Mouse (Mus musculus): ENCODE measurements at regions not wholly inside any gene's neighbourhood (a gene's known extent, or its start where the extent isn't known, plus 50 kb on each side); places are given as distances from the start of the nearest gene placed in this dataset.

GRCm38 (mm10) chr2:116979561-116980391, 101.3 kb downstream of the Tmco5 start:
- DNase-seq (ENCODE audit: low spot score in 2 of 2), result peak; percentile 24 to 65

DNA sequence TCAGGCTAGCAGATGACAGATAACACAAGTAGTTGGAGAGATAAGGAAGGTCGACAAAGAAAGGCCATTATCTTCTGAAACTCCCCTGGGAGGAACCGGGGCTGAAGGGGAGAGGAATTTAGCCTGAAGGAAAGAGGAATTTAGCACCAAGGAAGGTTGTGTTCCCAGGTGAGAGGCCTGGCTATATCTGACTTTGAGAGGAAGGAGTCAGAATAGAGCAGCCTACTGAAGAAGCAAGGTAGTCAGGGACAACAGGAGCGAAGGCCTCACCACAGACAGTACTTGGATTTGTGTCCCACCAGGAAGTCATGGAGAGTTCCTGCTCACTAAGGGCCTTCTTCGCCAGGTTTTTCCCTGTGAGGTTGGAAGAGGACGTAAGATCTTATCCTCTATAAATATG, 102.2 kb downstream of the Tmco5 start:
- no peak for DNase-seq (ENCODE audit: low spot score in 2 of 2)

DNA sequence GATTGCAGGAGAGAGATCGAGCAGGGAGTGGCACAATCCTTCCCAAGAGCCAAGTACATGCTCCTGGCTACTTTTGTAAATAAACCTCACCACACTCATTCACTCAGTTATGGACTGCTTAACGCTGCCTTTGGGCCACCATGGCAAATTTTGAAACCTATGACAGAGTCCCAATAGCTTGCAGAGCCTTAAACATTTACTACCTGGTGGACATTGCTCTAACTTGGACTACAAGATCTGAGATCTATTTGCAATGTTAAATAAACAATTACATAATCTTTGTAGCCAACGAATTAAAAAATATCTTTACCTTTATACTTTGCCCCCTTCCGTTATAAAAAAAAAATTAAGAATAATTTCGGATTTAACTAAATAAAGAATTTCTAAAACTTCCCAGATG, 104.9 kb downstream of the Tmco5 start:
- no peak for DNase-seq (ENCODE audit: low spot score in 2 of 2)

DNA sequence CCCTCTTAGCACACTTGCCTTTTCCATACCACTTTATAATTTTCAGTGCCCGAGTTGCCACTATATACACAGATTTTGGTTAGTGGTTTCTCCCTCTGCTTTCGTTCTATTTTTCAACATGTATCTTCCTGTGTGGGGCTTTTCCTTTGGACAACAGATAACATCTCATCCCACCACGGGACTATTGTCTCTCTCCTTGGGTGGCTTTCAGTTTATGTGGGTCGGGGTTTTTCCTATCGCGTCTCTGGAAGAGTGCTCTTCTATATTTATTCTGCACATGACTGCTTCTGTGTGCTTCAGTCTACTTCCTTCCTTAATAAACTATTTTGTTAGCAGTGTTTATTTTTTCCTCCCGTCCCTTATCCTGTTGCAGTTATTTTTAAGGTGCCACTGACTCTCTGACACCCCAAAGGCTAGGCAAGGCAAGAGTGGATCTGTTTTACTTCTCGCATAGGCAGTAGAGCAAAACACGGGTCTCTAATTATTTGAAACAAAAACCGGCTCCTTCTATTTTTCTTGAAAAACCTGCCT, 105.4 kb downstream of the Tmco5 start:
- no peak for DNase-seq (ENCODE audit: low spot score in 2 of 2)

- DNase-seq (ENCODE audit: low spot score in 2 of 2), result no peak
Measured at GRCm38 (mm10) chr2:116984597-116984996, 106.1 kb downstream of the Tmco5 start.

- DNase-seq (ENCODE audit: low spot score in 2 of 2), result no peak
Measured at GRCm38 (mm10) chr2:116985549-116985948, 107.1 kb downstream of the Tmco5 start.

DNA sequence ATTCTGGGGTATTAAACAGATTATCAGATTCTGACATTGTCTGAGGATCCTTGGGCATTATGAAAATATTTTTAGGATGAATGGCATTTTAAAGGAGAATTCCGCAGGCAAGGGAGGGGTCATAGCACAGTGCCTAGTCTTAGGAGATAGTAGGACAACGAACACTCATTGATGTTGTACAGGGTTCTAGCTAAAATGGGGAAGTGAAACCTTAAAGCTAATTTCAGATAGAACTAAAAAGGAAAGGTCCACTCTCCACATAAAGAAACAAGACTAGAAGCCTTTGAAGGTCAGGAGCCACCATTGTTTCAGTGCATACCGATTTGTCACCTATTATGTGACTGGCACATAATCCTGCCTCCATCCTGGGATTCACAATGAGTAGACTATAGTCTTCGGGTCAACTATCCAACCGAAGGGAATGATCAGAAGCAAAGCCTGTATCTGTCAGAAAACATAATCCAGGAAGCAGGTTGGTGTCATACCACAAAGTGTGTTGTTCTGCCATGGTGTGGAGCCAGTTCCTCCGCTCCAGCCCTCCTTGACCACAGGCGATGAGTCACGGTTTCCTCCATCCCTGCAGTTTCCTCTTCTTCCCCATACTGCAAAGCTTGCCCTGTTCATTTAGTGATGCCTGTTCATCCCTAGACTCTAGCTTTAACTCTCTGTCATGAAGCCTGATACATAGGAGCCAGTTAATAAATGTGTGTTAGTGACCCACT, 110.6 kb downstream of the Tmco5 start:
- no peak for DNase-seq (ENCODE audit: low spot score in 2 of 2)

- no peak for DNase-seq (ENCODE audit: low spot score in 2 of 2)
Measured at GRCm38 (mm10) chr2:116990106-116990505, 111.6 kb downstream of the Tmco5 start.

GRCm38 (mm10) chr2:116991561-116992042, 113.1 kb downstream of the Tmco5 start:
- DNase-seq (ENCODE audit: low spot score in 2 of 2), result no peak

- no peak for DNase-seq (ENCODE audit: low spot score in 2 of 2)
Measured at GRCm38 (mm10) chr2:116993724-116994123, 115.2 kb downstream of the Tmco5 start.

DNA sequence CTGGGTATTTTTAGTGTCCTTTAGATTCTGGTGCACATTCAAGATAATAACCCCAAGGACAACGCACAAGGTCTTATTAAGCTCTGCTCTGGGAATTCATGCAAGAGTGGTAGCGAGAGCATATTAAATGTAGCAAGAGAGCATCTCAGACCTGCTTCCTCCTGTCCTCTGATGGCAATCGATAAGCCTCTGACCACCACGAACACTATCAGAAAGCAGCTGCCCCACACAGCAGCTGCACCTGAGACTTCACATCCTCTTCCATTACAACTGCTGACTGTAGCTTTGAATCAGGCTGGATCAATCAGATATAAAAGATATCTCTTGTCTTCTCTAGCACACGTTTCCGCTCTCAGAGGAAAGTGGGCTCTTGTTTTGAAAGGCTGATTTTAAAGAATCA, 117.8 kb downstream of the Tmco5 start:
- DNase-seq (ENCODE audit: low spot score in 2 of 2), result no peak

DNA sequence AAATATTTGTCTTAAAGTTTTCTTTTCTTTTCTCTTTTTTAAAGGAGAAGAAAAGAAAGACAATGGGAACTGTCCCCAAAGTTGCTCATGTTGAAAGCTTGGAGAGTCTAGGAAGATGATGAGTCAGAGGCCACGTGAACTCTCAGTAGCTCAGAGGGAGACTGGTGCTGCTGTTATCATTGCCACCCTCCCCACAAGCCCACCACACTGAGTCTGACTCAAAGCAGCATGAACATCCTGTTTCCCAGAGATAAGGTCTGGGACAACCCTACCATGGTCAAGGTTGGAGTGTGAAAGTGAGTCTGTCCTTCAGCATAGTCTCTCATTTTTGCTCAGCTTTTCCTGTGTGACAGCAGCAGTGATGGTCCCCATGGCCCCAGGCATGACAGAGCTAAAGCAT, 120.3 kb downstream of the Tmco5 start:
- DNase-seq (ENCODE audit: low spot score in 2 of 2), result no peak

- no peak for DNase-seq (ENCODE audit: low spot score in 2 of 2)
Measured at GRCm38 (mm10) chr2:116999592-116999991, 121.1 kb downstream of the Tmco5 start.

DNA sequence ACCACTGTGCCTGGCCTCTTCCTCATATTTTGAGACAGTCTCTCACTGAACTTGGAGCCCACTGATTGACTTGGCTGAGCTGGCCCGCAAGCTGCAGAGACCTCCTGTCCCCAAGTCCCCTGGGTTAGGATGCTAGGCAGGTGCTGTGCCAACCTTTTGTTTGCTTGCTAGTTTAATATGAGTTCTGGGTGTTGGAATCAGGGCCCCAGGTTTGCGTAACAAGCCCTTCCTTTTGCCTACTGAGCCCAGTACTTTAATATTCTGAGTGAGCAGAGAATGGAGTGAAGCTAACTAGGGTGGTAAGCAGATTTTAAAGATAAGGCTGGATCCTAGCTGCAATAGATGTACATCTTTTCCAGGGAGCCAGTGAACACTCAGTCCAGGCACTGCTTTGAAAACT, 117.2 kb upstream of the Spred1 start:
- DNase-seq (ENCODE audit: low spot score in 2 of 2), result no peak

DNA sequence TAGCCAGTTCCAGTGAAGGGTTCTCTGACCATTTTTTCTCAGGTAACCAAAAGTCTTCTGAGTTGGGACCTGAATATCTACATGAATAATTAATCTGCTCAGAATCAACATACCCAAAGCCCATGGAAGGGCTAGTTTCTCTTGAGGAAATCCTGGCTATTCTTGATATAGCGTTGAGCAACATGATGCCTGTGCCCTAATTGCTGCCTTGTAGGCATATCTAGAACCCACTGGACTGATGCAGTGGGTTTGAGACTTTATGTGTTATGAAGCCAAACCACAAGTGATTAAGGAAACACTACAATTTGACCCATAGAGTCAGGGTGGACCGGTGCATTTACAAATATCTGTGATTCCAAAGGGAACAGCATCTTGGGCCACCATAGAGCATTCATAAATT, 114.3 kb upstream of the Spred1 start:
- no peak for DNase-seq (ENCODE audit: low spot score in 2 of 2)

DNA sequence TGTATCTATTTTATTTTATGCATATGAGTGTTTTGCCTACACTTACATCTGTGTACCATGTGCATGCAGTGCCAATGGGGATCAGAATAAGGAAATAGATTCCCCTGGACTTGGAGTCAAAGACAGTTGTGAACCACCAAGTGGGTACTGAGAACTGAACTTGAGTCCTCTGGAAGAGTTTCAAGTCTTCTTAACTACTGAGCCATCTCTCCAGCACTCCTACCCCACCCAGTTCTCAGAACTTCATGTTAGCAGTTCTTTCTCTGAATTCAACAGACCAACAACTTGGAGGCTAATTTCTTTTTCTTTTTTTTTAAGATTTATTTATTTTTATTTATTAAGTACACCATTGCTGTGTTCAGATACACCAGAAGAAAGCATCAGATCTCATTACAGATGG, 112.3 kb upstream of the Spred1 start:
- DNase-seq (ENCODE audit: low spot score in 2 of 2), result no peak

GRCm38 (mm10) chr2:117010001-117010400, 111.2 kb upstream of the Spred1 start:
- DNase-seq (ENCODE audit: low spot score in 2 of 2), result no peak

DNA sequence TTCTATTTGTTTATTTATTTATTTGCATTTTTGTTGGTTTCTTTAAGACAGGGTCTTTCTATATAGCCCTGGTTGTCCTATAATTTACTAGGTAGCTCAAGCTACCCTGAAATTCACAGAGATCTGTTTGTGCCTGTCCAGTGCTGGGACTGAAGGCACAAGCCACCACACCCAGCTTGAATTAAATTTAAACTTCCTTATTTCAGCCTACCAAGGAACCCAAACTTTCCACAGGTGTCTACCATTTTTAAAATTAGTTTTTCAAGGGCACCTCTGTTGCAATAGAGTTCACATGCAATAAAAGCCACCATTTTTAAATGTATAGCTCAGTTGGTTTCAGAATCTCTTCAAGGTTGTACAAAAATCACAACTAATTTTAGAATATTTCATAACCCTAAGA, 110.2 kb upstream of the Spred1 start:
- DNase-seq (ENCODE audit: low spot score in 2 of 2), result no peak

DNA sequence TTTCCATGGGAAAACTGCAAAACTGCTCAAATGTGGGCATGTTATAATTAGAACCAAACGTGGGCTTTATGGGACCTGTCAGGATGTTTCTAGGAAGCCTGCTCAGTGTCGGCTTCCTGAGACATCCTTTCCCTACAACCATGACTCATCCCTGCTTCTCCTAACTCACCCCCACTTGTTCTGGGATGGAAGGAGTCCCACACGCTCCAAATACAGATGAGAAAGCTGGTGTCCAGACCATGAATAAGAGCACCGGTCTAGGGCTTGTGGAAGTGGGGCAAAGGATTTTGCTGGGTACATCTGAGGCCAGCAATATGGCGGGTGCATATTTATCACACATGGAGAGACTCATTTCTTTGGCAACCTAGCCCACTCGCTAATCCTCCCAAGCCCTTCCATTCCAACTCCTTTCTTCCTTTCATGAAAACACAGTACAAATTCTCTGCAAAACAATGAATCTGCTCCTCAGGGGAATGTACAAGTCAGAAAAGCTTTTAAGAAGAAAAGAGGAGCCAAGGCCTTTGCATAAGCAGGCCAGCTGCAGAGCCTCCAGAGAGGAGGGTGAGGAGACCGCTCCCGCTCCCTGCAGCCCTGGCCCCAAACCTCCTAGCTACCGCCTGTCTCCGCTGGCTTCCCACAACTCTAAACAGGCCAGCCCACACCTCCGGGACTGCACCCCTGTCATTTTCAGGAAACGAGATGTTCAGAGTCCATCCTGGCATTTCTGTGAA, 103.1 kb upstream of the Spred1 start:
- no peak for DNase-seq (ENCODE audit: low spot score in 2 of 2)

GRCm38 (mm10) chr2:117018917-117019538, 102.1 kb upstream of the Spred1 start:
- DNase-seq (ENCODE audit: low spot score in 2 of 2), result peak in 1 of 2 experiments; percentile 19

GRCm38 (mm10) chr2:117019552-117019951, 101.6 kb upstream of the Spred1 start:
- no peak for DNase-seq (ENCODE audit: low spot score in 2 of 2)

GRCm38 (mm10) chr2:117021787-117022186, 99.4 kb upstream of the Spred1 start:
- no peak for DNase-seq (ENCODE audit: low spot score in 2 of 2)
